Mouse (Mus musculus): ENCODE measurements around the gene Map4k4.

Map4k4 gene

GRCm38 (mm10) chr1:39900181-39901005 is at the start of gene Map4k4:
Gene Map4k4, plus strand, starts transcription at chr1:39900913.
- DNase-seq (ENCODE audit: low spot score), result peak; percentile 70

DNA sequence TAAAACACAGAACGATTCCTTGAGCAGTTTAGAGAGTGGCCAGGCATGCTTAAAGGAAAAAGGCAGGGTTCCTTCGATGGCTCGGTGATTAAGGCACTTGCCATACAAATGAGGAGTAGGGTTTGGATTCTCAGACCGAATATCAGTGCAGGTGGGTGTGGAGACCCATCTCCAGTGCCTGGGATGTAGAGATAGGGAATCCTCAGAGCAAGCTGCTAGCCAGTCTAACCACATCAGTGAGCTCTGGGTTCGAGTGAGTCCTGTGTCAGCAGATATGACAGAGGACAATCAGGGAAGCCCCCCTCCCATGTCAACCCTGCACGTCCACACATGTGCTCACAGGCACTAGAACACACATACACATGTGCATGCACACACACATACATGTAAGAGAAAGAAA is 44.8 kb upstream of the Map4k4 start:
- DNase-seq (ENCODE audit: low spot score), result no peak

DNA sequence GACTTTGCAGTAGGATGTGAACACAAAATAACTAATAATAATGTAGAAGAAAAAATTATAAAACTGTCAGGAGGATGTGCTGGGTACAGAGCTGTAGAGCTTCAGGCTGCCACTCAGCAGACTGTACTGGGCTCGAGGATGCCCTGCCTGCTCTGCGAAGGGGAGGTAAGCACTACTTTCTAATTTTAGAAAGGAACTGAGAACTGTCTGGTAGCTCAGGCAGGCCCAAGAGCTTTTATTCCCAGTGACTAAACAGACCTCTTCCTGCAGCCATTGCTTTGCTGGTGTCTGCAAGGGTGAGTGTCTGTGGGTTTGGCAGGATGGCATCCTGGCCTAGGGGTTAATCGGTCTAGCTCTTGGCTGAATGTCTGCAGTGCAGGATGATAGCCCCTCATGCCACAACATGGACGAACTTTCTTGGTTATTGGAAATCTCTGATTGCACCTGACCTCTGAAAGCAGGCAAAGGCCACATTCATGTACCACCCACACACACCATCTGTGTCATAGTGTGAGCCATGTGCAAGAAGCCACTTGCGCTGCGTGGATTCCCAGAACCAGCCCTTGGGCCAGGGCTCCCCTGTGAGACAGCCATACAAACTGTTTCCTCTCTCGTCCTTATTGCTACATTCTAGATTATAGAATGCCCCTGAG is 43.8 kb upstream of the Map4k4 start:
- no peak for DNase-seq (ENCODE audit: low spot score)

DNA sequence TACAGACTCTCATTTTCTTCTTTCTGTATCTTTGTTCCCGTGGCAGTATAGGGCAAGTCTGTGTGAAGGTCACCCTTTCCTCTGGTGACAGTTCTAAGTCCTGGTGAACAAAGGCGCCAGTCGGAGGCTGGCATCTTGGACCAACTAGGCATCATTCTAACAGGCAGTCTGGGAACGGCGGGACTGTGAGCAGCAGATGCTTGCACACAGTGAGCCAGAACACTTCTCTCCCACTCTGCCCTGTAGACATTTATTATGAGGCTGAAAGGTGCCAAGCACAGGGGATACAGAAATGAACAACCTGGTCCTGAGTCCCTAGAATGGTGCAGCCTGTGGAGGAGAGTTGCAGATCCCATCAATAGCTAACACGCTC is 43.3 kb upstream of the Map4k4 start:
- DNase-seq (ENCODE audit: low spot score), result no peak

- DNase-seq (ENCODE audit: low spot score), result no peak
These were observed 41.5 kb upstream of the Map4k4 start for GRCm38 (mm10) chr1:39859213-39859612.

DNA sequence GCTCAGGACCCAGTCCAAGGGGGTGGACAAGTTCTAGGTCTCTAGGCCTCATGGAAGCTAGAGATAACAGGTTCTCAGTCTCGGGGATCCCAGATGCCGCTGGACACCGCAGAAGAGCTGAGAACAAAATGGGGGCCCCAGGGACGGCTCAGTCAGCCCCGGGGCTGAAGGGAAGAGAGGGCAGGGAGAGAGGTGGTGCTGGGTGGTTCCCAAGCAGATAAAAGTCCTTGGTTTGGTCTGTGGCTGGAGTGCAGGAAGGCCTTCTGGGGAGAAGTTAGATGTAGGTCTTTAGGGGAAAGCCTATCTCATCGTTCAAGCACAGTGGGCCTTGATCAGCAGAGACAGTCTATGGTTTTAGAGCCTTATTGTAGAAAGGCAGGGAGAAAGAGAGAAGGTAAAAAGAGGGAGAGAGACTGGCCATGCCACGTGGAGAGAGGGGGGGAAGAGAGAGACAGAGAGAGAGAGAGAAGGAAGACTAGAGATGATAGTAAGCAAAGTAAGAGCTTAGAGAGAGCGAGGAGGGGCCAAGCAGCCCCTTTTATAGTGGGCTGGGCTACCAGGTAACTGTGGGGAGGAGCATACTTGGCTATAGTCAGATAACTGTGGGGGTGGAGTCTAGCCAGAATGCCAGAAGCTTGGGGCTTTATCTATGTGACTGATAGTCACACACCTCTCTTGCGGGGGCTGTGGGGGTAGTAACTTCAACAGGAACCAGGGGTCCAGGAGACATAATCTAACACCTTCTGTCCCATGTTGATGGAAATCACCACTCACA is 34.2 kb upstream of the Map4k4 start:
- DNase-seq (ENCODE audit: low spot score), result no peak

GRCm38 (mm10) chr1:39867142-39867525 is 33.6 kb upstream of the Map4k4 start:
- DNase-seq (ENCODE audit: low spot score), result no peak

GRCm38 (mm10) chr1:39867966-39868593 is 32.6 kb upstream of the Map4k4 start:
- no peak for DNase-seq (ENCODE audit: low spot score)

DNA sequence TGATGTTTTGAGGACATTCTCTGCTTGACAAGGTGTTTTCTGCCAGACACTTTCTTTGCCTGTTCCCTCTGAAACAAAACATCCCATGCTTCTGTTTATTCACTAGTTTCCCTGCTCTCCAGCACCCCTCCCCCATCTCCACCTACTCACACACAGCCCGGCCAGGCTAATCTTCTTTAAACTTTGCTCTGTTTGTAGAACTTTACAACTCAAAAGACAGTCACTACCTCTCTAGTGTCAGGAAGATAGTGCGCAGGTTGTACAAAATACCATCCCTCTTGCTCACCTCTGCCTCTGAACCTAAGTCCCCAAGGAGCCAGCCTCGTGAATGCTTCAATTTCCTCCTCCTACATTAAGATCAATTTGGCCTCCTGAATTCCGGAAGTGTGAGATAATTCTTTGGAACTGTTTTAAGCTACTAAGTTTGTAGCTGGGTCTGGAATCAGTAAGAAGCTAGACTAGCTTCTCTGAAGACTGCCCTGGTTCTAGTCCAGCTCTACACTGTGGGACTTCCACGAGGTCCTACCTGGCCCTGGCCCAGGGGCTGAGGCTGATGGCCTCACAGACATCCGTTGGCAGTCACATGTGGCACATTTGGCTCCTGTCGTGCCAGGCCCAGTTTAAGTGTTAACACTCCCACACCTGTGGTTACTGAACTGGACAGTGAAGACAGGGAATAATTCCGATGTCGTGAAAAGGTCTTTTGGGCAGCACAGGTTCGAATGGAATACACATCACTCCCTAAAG is 31.7 kb upstream of the Map4k4 start:
- no peak for DNase-seq (ENCODE audit: low spot score)

GRCm38 (mm10) chr1:39869721-39870201 is 31.0 kb upstream of the Map4k4 start:
- no peak for DNase-seq (ENCODE audit: low spot score)

DNA sequence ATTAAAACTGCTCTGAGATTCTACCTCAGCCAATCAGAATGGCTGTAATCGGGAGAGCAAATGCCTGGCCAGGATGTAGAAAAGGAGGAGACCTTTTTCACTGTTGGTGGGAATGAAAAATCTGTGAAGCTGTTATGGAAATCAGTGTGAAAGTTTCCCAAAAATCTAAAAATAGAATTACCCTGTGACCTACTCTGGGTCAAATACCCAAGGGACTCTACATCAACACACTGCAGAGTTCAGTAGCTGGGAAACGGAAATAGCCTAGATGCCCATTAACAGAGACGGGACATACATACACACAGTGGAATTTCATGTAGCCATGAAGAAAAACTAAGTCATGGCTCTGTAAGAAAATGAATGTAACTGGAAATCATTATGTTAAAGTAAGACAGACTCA is 22.7 kb upstream of the Map4k4 start:
- DNase-seq (ENCODE audit: low spot score), result no peak

- DNase-seq (ENCODE audit: low spot score), result no peak
These were observed 18.2 kb upstream of the Map4k4 start for GRCm38 (mm10) chr1:39882505-39882904.

DNA sequence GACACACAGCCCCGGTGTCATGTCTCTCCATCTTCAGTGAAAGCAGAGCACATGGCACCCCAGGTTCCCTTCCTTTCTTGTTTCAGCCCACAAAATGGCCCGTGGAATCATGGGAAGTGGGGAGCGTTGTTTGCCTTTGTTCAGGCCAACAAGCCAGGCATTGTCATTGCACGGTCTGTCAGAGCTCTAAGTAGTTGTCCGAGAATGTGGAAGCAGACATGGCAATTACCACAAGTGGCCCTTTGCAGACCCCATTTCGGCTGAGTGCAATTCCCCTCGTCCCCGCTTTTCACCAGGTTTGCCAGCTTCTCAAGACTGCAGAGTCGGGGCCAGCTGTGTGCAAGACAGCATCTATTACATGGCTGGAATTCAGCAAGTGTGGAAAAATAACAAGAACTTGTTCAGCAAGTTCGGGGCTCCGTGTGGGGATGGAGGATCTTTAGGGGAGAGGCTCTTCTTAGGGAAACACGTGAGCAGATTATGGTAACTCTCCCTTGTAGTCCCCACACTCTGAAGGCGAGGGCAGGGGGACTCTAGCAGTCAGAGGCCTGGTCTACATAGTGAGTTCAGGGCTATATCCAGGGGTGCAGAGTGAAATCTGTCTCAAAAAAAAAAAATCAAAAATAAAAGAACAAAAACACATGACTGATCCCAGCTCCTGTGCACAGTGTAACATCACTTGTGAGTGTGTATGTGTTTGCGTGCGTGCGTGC is 15.8 kb upstream of the Map4k4 start:
- no peak for DNase-seq (ENCODE audit: low spot score)

DNA sequence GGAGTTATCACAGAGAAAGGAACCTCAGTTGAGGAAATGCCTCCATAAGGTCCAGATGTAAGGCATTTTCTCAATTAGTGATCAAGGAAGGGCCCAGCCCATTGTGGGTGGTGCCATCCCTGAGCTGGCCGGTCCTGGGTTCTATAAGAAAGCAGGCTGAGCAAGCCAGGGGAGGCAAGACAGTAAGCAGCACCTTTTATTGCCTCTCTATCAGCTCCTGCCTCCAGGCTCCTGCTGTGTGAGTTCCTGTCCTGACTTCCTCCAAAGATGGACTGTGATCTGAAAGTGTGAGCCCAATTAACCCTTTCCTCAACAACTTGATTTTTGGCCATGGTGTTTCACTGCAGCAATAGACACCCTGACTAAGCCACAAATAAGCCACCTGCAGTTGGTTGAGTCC is 12.7 kb upstream of the Map4k4 start:
- DNase-seq (ENCODE audit: low spot score), result no peak

- no peak for DNase-seq (ENCODE audit: low spot score)
These were observed 11.3 kb upstream of the Map4k4 start for GRCm38 (mm10) chr1:39889429-39889828.

DNA sequence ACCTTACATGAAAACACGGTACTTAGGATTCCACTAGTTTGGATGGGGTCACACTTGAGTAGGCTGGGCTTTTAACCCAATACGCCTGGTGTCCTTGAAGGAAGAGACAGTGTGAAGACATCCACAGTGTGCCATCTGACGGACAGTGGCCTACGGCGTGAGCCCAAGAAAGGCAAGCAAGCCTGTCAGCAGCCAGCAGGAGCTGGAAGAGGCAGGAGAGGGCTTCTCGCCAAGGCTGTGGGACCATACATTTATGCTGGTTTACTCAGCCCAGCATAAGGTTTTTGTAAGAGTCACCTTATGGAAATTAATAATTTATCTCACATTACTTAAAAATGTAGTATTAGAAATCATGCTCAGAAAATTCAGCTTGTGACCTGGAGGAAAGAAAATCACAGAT is 10.7 kb upstream of the Map4k4 start:
- no peak for DNase-seq (ENCODE audit: low spot score)

DNA sequence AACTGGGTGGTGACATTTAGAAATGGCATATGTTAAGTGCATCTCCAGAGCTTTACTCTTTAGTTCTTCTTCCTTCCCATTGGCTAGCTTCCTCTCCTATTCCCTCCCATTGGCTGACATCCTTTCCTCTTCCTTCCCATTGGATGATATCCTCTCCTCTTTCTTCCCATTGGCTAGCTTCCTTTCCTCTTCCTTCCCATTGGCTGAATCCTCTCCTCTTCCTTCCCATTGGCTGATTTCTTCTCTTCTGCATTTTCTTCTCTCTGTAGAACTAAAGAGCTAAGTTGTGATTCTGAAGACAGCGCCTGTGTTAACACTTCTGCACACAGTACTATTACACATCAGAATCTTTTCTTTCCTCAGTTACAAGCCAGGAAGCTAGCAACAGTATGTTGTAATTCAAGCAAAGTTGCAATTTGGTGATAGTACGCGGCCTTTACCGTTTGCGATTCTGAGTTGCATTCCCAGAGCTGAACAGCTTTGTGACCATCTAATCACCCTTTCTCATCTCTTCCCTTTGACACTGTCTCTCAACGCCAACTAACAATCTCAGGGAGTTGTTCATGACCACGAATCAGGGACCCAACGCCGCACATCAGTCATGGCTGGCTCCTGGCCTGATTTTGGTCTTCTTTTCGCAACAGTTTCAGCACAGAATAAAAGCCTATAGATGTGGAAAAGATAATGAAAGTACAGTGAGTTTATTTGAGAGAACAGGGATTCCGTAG is 7.4 kb upstream of the Map4k4 start:
- peak; percentile 43 for DNase-seq (ENCODE audit: low spot score)

DNA sequence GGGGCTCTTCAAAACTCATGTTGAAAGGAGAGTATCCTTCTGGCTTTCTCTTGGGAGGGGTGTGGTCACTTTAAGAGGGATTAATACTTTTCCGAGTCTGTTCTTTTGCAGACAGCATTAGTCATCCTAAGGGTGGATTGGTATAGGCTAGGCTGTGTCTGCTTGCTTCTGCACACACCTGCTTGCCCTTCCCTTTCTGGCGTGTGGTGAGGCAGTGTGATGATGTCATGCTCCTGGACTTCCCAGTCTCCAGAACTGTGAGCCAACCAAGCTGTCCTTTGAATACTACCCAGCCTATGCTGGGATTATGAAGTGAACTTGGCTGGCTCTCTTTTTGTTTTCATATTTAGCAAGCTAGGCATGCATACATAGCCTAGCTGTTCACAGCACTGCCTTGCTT is 5.6 kb upstream of the Map4k4 start:
- DNase-seq (ENCODE audit: low spot score), result no peak

GRCm38 (mm10) chr1:39895506-39895905 is 5.2 kb upstream of the Map4k4 start:
- DNase-seq (ENCODE audit: low spot score), result no peak

DNA sequence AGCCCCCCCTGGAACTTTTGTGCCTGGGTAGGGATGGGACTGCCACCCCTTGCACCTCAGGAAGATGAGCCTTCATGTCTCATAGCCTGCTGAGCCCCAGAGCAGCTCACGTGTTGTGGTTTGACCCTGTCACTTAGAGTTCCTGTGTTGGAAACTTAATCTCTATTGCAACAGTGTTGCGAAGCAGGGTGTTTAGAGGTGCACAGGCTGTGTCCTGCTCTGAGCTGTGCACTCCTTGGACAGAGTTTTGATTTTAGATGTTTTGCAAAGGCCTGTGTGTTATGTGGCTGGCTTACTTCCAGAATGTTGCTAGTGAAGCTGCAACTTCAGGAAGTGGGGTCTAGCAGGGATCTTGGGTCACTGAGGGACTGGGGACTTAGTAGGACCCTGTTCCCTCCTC is 4.1 kb upstream of the Map4k4 start:
- DNase-seq (ENCODE audit: low spot score), result peak; percentile 70
